Mouse (Mus musculus) left cerebral cortex, postnatal 25 days (tissue): Measurements from ENCODE around the gene Recql5. TPM values are rescaled to one million over a fixed set of nuclear protein-coding genes. Genes with fewer than 3 reads are reported as not detected.

Source experiments
- DNase-seq, 2 experiments: peaks; one replicate each; pipeline ENCODE4 v3.0.0; 2022; ENCODE audit warnings: low spot score in 2 of 2, mixed read lengths in 1 of 2
- intact Hi-C: fragments of 180-260 bp; cut with DNase I; formaldehyde crosslinking; loops from one replicate; pipeline ENCODE4 v1.15.1; 2025
- total RNA-seq, 2 experiments: library from RNA; stranded (reverse); gene quantifications; 2 replicates each; pipeline ENCODE4 v1.2.3; 2021

Gene Recql5
- total RNA-seq, 2 experiments from 2014 or later = 22.3 to 26.3 TPM

DNA sequence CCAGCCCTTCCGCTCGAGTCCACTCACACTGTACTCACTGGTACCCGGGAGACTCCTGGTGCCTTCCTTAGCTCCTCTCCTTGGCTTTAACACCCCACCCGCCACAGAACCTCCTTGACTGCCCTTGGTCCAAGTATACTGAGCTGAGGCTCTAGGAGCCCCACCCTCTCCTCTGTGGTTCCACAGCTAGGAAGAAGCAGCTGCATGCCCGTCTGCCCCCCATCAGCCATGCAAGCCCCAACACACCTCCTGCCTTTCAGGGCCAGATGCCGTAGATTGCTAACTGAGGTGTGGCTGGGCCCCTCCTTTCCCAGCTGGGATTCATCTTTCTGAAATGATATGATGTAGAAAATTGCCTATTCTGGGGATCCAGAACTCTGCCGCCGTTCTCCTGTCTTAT is 12.0 kb upstream of the Recql5 start:
- intact Hi-C loops = no loop called here
- no peak for DNase-seq

DNA sequence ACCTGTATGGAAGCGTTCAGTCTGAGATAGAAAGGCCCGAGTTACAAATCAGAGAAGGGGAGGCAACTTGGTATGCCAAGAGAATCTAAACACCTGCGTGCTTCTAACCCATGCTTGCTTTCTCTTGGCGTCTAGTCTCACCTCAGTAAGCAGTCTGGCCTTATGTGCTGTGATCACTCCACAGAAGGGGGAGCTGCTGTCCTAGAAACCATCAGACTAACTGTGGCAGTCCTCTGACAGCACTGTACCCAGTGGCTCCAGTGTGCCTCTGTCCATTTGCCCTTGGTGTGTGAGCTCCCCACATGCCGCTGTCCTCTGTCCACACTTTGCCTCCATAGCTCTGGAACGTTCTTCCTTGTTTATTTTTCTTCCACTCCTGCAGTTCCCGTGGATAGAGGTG is 8.7 kb upstream of the Recql5 start:
- no peak for DNase-seq
- intact Hi-C loops = no loop called here

DNA sequence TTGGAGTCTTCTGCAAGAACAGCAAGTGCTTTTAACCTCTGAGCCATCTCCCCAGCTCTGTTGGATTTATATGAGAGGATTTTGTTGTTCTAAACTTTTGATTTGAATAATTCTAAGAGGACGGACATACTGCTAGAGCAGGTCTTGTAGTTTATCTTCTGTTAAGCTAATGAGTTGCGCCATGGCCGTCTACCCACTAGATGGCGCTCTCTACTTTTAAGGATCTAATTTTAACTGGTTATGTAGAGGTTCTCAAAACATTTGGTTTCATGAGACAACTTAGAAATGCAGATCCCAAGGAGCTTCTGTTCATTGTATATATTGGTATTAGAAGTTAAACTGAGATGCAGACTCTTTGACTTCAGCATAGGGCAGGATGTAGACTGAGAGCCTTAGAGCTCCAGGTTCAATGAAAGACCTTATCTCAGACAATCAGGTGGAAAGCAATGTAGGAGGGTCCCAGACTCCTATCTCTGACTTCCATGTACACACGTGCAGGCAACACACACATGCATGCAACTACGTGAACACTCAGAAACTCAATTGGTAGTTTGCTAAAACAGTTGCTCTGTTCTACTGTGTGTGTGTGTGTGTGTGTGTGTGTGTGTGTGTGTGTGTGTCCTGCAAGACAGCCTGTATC is 6.5 kb upstream of the Recql5 start:
- DNase-seq = peak; percentile 58 to 76
- intact Hi-C loops = loop anchor here (2.0 to 10.0 kb wide), 3 partner anchors 59 to 525 kb away; partner anchors contain the start of gene Qrich2

DNA sequence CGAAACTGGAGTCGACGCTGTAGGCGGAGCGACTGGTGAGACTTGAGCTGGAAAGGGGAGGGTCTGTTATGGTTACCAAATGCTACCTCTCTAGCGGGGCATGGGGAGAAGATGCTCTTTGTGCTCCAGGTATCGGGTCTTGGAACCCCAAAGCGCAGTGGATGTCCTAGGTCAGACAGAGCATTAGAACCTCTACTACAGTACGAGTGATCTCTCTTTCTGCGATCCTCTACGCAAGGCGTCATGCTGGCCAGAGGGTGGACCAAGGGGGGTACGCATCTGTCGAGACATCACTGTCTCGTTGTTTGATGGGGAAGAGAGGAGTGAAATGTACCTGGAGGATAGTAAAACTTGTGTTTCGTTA is 452 bp upstream of the Recql5 start:
- no peak for DNase-seq
- intact Hi-C loops = loop anchor here (10.0 kb wide), 2 partner anchors 171 to 531 kb away; partner anchors contain the start of gene Qrich2

DNA sequence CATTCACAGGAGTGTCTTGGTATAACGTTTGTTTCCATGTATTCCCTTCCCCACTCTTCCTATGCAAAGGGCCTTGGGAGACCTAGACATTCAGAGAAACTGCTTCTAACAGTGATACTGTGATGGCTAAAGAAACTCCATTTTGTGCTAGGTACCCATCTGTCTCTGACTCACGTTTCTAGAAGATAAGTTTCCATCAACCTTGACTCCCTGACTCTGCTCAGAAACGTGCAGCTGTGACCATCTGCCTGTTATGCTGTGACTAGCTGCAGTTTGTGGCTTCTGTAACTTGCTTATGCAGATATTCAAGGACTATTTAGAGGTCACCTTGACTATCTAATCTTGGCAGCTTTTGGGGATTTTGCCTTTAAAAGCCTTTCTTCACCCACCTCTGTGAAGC is 2.0 kb downstream of the Recql5 start:
- intact Hi-C loops = loop anchor here (10.0 kb wide), 2 partner anchors 174 to 534 kb away; partner anchors contain the start of gene Qrich2
- no peak for DNase-seq

DNA sequence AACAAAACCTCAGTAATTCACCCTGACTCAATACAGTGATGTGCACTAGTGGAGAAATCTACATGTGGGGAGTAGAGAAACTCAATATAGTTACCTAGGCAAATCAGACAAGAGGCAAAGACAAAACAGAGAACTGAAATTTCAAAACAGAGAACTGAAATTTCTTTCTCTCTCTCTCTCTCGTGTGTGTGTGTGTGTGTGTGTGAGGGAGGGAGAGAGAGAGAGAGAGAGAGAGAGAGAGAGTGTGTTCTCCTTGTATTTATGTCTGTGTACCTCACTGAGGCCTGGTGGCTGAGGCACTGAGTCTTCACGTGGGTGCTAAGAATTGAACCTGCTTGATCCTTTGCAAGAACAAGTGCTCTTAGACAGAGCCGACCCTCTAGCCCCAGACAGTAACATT is 3.5 kb downstream of the Recql5 start:
- no peak for DNase-seq
- intact Hi-C loops = loop anchor here (10.0 kb wide), 2 partner anchors 175 to 535 kb away; partner anchors contain the start of gene Qrich2

DNA sequence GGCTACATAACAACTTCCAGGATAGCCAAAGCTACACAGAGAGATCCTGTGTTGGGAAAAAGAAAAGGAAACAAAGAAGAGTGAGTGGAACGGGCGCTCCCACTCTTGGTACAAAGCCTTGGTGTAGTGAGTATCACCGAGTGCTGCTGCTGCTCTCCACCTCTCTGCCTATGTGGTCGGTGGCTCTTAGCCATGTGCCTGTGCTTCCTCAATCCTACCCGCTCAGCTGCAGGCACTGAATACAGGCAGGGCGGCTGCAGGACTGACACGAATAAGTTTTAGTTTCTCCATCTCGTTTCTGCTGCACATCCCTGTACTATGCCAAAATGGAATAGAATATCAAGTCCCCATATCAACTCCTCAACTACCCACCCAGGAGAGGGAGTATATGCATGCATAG is 4.2 kb downstream of the Recql5 start:
- DNase-seq = no peak
- intact Hi-C loops = no loop called here

DNA sequence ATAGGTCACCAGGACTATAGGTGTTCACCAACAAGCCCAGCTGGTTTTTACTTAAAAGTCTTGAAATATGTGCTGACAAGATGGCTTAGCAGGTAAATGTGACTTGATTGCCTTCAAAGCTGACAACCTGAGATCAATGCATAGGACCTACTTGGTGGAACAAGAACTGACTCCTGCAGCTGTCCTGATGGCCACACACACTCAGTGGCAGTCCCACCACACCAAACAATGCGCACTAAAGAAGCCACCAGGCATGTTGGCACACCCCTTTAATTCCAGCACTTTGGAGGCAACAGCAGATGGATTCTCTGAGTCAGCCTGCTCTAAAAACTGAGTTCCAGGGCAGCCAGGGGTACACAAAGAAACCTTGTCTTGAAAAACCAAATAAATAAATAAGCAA is 11.3 kb downstream of the Recql5 start:
- DNase-seq = no peak
- intact Hi-C loops = no loop called here

DNA sequence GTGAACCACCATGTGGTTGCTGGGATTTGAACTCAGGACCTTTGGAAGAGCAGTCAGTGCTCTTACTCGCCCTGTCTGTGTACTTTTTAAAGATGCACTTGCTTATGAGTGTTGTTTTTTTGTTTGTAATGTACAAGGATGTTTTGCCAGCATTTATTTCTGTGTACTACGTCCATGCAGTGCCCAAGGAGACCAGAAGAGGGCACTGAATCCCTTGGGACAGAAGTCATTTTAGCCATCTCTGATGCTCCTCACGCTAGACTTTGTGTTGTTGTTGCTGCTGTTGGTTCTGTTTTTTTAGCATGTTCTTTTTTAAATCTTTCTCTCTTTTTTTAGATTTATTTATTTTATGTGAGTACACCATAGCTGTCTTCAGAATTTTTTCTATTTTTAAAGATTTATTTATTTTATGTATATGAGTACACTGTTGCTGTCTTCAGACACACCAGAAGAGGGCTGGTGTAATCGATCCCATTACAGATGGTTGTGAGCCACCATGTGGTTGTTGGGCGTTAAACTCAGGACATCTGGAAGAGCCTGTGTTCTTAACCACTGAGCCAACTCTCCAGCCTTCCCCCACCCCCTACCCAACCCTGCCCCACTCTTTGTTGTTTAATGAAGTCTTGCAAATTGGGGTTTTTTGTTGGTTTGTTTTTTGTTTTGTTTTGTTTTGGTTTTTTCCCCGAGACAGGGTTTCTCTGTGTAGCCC is 13.0 kb downstream of the Recql5 start:
- DNase-seq = peak; percentile 26 to 54
- intact Hi-C loops = no loop called here

DNA sequence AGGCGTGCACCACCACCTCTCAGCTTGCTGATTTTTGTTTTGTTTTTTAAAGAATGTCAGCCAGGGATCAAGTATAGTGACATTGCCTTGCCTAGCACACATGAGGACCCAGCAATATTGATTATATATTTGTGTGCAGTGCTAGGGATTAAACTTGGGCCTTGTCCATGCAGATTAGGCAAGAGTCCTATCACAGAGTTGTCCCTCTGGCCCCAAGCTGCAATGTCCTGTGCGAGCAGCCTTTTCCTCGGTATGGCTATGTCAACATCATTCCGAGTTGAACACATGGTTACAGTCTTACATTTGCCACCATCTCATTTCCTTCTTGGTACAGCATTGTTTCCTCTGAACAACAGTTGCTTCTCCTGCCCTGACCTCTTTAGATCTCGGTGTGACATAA is 14.2 kb downstream of the Recql5 start:
- intact Hi-C loops = no loop called here
- no peak for DNase-seq

DNA sequence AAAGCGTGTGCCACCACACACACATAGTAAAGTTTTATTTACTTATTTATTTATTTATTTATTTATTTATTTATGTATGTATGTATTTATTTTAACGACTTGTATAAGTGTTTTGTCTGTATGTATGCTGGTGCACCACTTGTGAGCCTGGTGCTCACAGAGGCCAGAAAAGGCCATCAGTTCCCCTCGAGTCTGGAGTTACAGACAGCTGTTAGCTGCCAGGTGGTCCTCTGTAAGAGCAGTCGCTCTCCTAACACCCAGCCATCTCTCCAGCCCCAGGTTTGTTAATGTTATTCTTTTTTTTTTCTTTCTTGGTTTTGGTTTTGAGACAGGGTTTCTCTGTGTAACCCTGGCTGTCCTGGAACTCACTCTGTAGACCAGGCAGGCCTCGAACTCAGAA is 14.6 kb downstream of the Recql5 start:
- intact Hi-C loops = no loop called here

DNA sequence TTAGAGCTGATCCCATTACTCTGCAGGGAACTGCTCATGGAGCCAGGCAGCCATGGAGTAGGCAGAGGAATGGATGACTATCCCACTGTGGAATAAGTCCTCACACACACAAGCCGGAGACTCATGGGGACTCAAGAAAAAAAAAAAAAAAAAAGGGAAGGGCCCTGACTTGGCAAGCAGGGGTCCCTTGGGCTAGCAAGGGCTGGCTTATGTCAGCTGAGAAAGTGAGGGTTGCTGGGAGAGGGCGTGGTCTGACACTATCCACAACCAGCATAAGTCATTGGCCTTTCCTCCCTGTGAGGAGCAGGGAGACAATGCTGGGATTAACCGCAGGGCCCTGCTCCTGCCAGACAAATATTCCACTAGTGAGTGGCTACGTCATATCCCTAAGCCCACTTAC is 16.7 kb downstream of the Recql5 start:
- no peak for DNase-seq
- intact Hi-C loops = no loop called here

More for the DNA sequence above, 14.6 kb downstream of the Recql5 start:
- no peak for DNase-seq

DNA sequence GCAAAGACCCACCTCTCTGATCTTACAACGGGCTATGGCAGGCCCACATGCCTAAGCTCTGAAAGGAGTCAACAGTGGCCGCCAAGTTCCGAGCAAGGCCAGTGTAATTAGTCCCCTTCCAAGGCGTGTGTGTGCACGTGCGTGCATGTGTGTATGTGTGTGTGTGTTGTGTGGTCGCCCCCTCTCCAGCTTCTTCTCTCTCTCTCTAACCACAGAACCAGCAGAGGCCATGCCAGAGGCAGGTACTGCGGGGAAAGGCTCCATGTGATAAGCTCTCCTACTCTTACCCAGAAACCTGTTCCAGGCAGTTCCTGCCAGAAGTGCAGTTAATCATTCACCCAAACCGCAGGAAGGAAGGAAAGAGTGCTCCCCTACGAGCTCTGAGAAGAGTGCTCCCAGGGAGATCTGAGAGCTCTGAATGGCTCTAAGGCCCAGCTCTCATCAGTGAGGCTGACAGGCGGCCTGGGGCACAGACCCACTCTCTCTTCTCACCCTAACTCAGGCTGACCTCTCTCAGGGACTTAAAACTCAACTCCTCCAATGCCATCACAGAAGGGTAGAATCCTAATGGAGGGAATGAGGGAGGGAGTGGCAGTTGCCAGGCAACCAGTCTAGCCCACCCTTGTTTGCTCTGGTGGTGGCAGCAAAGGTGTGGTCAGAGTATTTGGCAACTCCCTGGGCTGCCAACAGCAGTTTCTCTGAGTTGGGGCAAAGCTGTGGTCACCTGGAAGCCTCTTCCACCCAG is 21.5 kb downstream of the Recql5 start, which contains the start of gene Smim6:
Gene Smim6 (plus strand): TSS at position 386 of the 745 bp plus-strand sequence.
- no peak for DNase-seq
- intact Hi-C loops = no loop called here

DNA sequence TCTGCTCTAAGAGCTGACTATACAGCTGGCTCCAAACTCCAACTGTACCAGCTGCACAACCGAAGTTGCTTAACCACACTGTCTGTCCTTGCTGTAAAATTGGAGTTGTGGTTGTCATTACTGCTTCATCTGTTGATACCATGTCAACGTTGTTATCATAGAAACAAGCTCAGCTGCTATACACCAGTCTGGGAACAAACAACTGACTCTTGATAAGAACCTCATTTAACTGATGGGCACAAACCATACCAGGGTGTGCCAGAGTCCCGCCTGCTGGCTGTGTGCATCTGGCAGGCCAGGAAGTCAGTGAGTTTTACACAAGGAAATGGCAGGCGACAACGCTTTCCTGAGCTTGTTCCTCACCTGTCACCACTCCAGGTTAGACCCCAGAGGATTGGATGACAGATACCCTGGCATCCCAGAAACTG is 22.1 kb downstream of the Recql5 start:
- intact Hi-C loops = no loop called here

DNA sequence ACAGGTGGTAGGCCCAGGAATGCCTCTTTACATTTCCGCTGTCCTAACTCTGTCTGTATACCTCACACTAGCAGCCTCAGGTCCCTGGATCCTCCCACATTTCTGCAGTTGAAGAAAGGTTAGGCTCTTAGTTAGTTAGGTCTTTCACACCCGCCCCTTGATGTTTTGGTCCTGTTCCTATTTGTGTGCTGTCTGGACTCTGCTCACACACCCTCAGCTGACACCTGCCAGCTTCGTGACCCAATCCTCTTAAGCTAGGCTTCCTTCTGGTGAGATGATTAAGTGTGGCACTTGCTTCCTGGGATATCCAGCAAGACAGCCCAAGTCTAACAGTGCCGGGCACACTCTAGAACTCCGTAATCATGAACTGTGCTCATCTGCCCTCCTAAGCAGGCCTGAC is 26.8 kb downstream of the Recql5 start:
- DNase-seq = no peak
- intact Hi-C loops = no loop called here

More for the DNA sequence above, 22.1 kb downstream of the Recql5 start:
- DNase-seq = no peak

DNA sequence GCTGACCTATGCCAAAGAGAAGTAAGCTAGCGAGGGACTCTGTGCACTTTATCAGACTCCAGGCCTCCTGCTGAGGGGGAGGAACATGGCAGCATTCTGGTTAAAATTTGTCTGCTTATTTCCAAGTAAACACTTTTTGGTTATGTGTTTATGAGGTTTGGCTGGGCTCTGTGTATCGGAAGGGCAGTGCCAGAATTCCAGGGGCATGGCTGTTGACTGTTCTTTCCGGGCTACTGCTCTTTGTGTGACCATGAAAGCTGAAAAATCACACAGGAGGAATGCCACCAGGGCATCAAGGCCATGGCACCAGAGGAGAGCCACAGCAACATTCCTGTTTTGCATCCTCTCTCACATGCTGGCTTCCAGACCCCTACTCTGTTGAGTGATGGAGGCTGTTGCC is 27.2 kb downstream of the Recql5 start:
- intact Hi-C loops = no loop called here
- DNase-seq = no peak

DNA sequence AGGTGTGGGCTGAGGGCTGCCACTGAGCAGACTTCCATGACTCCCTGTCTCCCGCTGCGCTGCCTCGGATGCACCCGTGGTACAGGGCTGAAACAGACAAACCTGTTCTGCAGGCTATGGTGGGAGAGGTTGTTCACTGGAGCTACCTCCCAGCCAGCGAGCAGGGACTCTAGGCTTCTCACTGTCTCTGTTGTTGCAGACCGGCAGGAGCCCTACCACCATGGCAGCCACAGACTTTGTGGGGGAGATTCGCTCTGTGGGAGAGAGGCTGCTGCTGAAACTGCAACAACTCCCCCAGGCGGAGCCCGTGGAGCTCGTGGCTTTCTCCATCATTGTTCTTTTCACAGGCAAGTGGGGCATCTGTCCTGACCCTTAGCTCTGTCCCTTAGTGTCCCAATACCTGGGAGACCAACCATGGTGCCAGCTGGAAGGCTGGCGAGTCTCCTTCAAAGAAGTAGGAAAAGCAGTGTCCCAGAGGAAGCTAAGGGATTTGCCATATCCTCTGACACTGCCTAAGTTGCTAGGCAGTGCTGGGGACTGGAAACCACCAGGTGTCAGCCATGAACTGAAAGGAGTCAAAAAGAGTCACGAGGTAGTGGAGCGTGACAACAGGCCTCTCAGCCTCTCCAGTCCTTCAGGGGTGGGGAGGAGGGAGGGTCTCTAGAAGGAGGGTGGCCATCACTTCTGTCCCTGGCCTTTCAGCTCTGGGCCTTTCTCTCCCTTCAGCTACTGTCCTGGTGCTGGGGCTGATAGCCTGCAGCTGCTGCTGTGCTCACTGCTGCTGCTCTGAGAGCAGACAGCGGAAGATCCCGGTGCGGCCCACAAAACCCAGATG is 28.1 kb downstream of the Recql5 start:
- intact Hi-C loops = no loop called here
- peak; percentile 11 to 57 for DNase-seq

DNA sequence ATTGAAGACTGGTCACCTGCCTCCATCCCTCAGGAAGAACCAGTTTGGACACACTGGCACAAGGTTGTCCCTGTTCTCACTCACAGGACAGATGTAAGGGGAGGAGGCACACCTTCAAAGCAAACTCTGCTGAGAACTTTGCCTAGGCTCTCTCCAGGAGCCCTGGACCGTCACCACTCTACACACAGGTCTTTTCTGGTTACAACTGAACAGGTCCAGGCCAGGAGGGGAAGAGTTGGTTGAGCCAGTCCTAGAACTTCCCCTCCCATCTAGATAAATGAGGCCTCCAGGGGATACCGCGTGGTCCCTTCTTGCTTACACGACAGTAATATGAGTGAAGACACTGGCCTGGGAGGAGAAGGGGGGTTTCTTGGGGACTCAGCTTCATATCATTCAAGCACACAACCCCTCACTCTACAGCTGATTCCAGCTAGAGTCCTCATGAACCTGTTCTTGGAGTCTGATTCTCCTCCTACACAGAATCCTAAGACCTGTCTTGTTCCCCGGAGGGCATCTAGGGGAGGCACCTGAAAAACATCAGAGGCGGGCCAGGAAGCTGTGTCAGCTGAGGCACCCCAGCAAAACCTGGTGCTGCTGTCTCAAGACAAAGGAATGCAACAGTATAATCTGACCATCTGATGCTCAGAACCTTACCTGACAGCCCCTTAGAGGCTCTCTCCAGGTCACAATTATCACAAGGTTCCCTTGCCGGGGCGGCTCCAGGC is 28.9 kb downstream of the Recql5 start:
- no peak for DNase-seq
- intact Hi-C loops = no loop called here
